22 mouse cellular contexts compared by ENCODE assay signal in the genomic region with DNA sequence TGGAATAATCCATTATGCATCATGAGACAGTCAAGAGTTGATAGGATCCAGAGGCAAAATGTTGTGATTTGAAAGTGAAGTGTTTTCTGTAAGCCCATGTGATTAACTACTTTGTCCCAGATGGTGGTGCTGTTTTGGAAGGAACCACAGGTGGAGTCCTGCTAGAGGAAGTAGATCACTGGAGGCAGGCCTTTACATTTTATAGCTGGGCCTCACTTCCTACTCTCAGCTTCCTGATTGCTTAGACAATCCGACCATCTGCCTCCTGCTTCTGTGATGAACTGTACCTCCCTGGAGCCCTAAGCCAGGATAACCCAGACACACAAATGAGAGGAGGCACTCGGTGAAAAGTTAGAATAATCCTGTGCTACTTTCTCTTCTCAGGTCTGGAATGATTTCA. TPM values are rescaled to one million over a fixed set of nuclear protein-coding genes. Genes with fewer than 3 reads are reported as not detected.
DNase-seq lines count a peak whose midpoint lies in the region; ATAC-seq and TF ChIP-seq lines count a peak whose summit lies in the region.
"Had no signal": no experiment of that assay in that cellular context is flagged by ENCODE, and none has a peak within 500 bp of the region (broad histone marks: within the 10 kb centered on the region; RNA-seq: fewer than 3 reads in every experiment).

No protein-coding gene starts in this region.

- ATAC-seq in liver, postnatal 0 days, result no peak
- ATAC-seq in liver, embryonic 11.5 days (replicated peaks; ENCODE audit: low FRiP score), result no peak
- peak; percentile 96 for ATAC-seq in granulocyte monocyte progenitor cell, adult 5-6 weeks (replicated peaks; ENCODE audit: poor library complexity, severe bottlenecking)
- ATAC-seq: forebrain, embryonic 15.5 days; midbrain, embryonic 13.5 days had no signal

- TF ChIP-seq EP300 in liver, postnatal 0 days (IDR thresholded peaks at IDR 0.05; ENCODE audit: low read depth), result no peak

- 0 out of 2 replicates have a peak overlapping the region, but pooled peaks have one; percentile 11 for H3K27ac ChIP-seq in liver, postnatal 0 days (ENCODE audit: low read depth)
- no peak overlapping the region for H3K27ac ChIP-seq in liver, embryonic 11.5 days (ENCODE audit: low read depth, low read length)
- H3K27ac ChIP-seq: forebrain, embryonic 15.5 days; heart, embryonic 13.5 days; hindbrain, embryonic 12.5 days; limb, embryonic 12.5 days; midbrain, embryonic 13.5 days had no signal

- 45% methylated on average over 2 of the region's 2 CpGs for WGBS in liver, postnatal 0 days (ENCODE audit: insufficient replicate concordance)
- 47% methylated on average over 2 of the region's 2 CpGs for WGBS in liver, embryonic 11.5 days

- peak; percentile 33; the same call in 1 of the 2 replicates for TF ChIP-seq CTCF in liver, postnatal 0 days (IDR thresholded peaks at IDR 0.05; ENCODE audit: low read depth)

- H3K9ac ChIP-seq in liver, postnatal 0 days (replicated peaks), result no peak overlapping the region
- H3K9ac ChIP-seq in liver, embryonic 11.5 days (ENCODE audit: low read depth, low read length), result no peak overlapping the region
- H3K9ac ChIP-seq: forebrain, embryonic 15.5 days; heart, embryonic 13.5 days; hindbrain, embryonic 12.5 days; limb, embryonic 12.5 days; midbrain, embryonic 13.5 days had no signal

- H3K9me3 ChIP-seq in liver, postnatal 0 days (ENCODE audit: low read length), result no peaks in the 10 kb centered on the region
- no peaks in the 10 kb centered on the region for H3K9me3 ChIP-seq in liver, embryonic 11.5 days (ENCODE audit: control insufficient read depth, low read length)
- H3K9me3 ChIP-seq: forebrain, embryonic 15.5 days; heart, embryonic 13.5 days; hindbrain, embryonic 12.5 days; limb, embryonic 12.5 days; midbrain, embryonic 13.5 days had no signal

- DNase-seq in liver, postnatal 0 days, result no peak
- no peak for DNase-seq in liver, embryonic 11.5 days (ENCODE audit: low spot score)
- DNase-seq in MEL-GATA-1-ER (ENCODE audit: extremely low read depth, low read depth), result peak; percentile 41
- DNase-seq in splenic B cell, adult 2 months (ENCODE audit: low read depth, low spot score), result peak; percentile 61
- DNase-seq in kidney, postnatal 14 days, result no peak
- DNase-seq in cerebellum, adult 9-11 months, result no peak
- DNase-seq in gastrocnemius, postnatal 4 days (ENCODE audit: low spot score in 2 of 2), result no peak
- DNase-seq: cerebellum, postnatal 14 days; gastrocnemius, postnatal 25 days; kidney, adult 11 months; kidney, postnatal 4 days; layer of hippocampus, postnatal 36 days; lung, adult 18-20 months; lung, postnatal 36 days; thymus, adult 2 months had no signal

- no peak overlapping the region for H3K4me3 ChIP-seq in liver, postnatal 0 days (ENCODE audit: low read depth, low read length)
- H3K4me3 ChIP-seq in liver, embryonic 11.5 days (ENCODE audit: low read depth, low read length), result no peak overlapping the region
- H3K4me3 ChIP-seq: erythroblast, embryonic 14.5 days; forebrain, embryonic 15.5 days; heart, embryonic 13.5 days; hindbrain, embryonic 12.5 days; limb, embryonic 12.5 days; midbrain, embryonic 13.5 days had no signal

- no peak overlapping the region for H3K4me2 ChIP-seq in liver, postnatal 0 days (ENCODE audit: low read depth, low read length)
- H3K4me2 ChIP-seq in liver, embryonic 11.5 days, result no peak overlapping the region
- H3K4me2 ChIP-seq: forebrain, embryonic 15.5 days; heart, embryonic 13.5 days; hindbrain, embryonic 12.5 days; limb, embryonic 12.5 days; midbrain, embryonic 13.5 days had no signal

- H3K27me3 ChIP-seq in liver, postnatal 0 days (ENCODE audit: insufficient read depth, low read length), result no peaks in the 10 kb centered on the region
- H3K27me3 ChIP-seq in liver, embryonic 11.5 days (replicated peaks; ENCODE audit: control insufficient read depth, insufficient read depth, low read length), result no peaks in the 10 kb centered on the region
- no peaks in the 10 kb centered on the region for H3K27me3 ChIP-seq in splenic B cell, adult 2 months (ENCODE audit: control insufficient read depth, insufficient read depth, low read length, poor library complexity, severe bottlenecking)
- H3K27me3 ChIP-seq: forebrain, embryonic 15.5 days; heart, embryonic 13.5 days; hindbrain, embryonic 12.5 days; limb, embryonic 12.5 days; midbrain, embryonic 13.5 days had no signal

- H3K36me3 ChIP-seq in liver, postnatal 0 days (replicated peaks; ENCODE audit: insufficient read depth, low read length), result no peaks in the 10 kb centered on the region
- H3K36me3 ChIP-seq in liver, embryonic 11.5 days (ENCODE audit: control insufficient read depth, insufficient read depth, low read length), result no peaks in the 10 kb centered on the region
- no peaks in the 10 kb centered on the region for H3K36me3 ChIP-seq in splenic B cell, adult 2 months (ENCODE audit: control insufficient read depth, insufficient read depth, low read length, poor library complexity, severe bottlenecking)
- H3K36me3 ChIP-seq: forebrain, embryonic 15.5 days; heart, embryonic 13.5 days; hindbrain, embryonic 12.5 days; limb, embryonic 12.5 days; midbrain, embryonic 13.5 days had no signal

- no peaks in the 10 kb centered on the region for H3K4me1 ChIP-seq in liver, postnatal 0 days (ENCODE audit: insufficient read depth)
- peaks cover 5% of the 10 kb centered on the region for H3K4me1 ChIP-seq in liver, embryonic 11.5 days (replicated peaks; ENCODE audit: control insufficient read depth, insufficient read depth, low read length)
- H3K4me1 ChIP-seq: forebrain, embryonic 15.5 days; heart, embryonic 13.5 days; hindbrain, embryonic 12.5 days; limb, embryonic 12.5 days; midbrain, embryonic 13.5 days had no signal

RNA-seq across cellular contexts. Expression of a gene that starts 6.7 kb away (rescaled TPM):
- 13.2 and 15.5 TPM in 2 replicates for polyA plus RNA-seq in liver, postnatal 0 days (2015; fragmentation: Nextera tagmentation; extraction: Ambion mirVana)
- 44.7 and 45.1 TPM in 2 replicates for polyA plus RNA-seq in liver, embryonic 11.5 days (2014; fragmentation: Nextera tagmentation; extraction: Ambion mirVana)
- 22.6 and 29.8 TPM in 2 replicates for total RNA-seq in granulocyte monocyte progenitor cell, adult 5-6 weeks (2014; fragmentation: Nextera tagmentation)
- 24.1 and 58.0 TPM in 2 replicates for total RNA-seq in granulocyte monocyte progenitor cell, adult 5-6 weeks (2017)
- total RNA-seq in gastrocnemius, postnatal 4 days (2021), result 10 to 100 TPM; 27.7 to 28.0 TPM

RNA-seq across cellular contexts. Expression of a gene that starts 32.2 kb away (rescaled TPM):
- polyA plus RNA-seq in liver, postnatal 0 days (2015; fragmentation: Nextera tagmentation; extraction: Ambion mirVana), result 10.9 and 12.6 TPM in 2 replicates
- 12.4 and 12.5 TPM in 2 replicates for polyA plus RNA-seq in liver, embryonic 11.5 days (2014; fragmentation: Nextera tagmentation; extraction: Ambion mirVana)
- 6.6 and 14.9 TPM in 2 replicates for total RNA-seq in granulocyte monocyte progenitor cell, adult 5-6 weeks (2014; fragmentation: Nextera tagmentation)
- total RNA-seq in granulocyte monocyte progenitor cell, adult 5-6 weeks (2017), result 2.0 and 15.9 TPM in 2 replicates
- total RNA-seq in gastrocnemius, postnatal 4 days (2021), result 1 to 10 TPM; 5.6 to 5.9 TPM
- polyA plus RNA-seq: erythroblast, embryonic 14.5 days had no signal

RNA-seq across cellular contexts. Expression of a gene that starts 32.3 kb away (rescaled TPM):
- 87.5 and 93.7 TPM in 2 replicates for polyA plus RNA-seq in liver, postnatal 0 days (2015; fragmentation: Nextera tagmentation; extraction: Ambion mirVana)
- 86.8 and 92.2 TPM in 2 replicates for polyA plus RNA-seq in liver, embryonic 11.5 days (2014; fragmentation: Nextera tagmentation; extraction: Ambion mirVana)
- total RNA-seq in granulocyte monocyte progenitor cell, adult 5-6 weeks (2014; fragmentation: Nextera tagmentation), result 139 and 152 TPM in 2 replicates
- 208 and 230 TPM in 2 replicates for total RNA-seq in granulocyte monocyte progenitor cell, adult 5-6 weeks (2017)
- 10 to 100 TPM; 39.9 to 42.2 TPM for total RNA-seq in gastrocnemius, postnatal 4 days (2021)

RNA-seq across cellular contexts. Expression of a gene that starts 49.1 kb away (rescaled TPM):
- 18.2 and 19.5 TPM in 2 replicates for polyA plus RNA-seq in liver, postnatal 0 days (2015; fragmentation: Nextera tagmentation; extraction: Ambion mirVana)
- polyA plus RNA-seq in liver, embryonic 11.5 days (2014; fragmentation: Nextera tagmentation; extraction: Ambion mirVana), result 53.3 and 56.5 TPM in 2 replicates
- total RNA-seq in granulocyte monocyte progenitor cell, adult 5-6 weeks (2014; fragmentation: Nextera tagmentation), result 15.9 and 28.7 TPM in 2 replicates
- total RNA-seq in granulocyte monocyte progenitor cell, adult 5-6 weeks (2017), result 18.8 and 20.1 TPM in 2 replicates
- 1 to 10 TPM; 4.8 TPM for total RNA-seq in gastrocnemius, postnatal 4 days (2021)

Comparison
In these comparisons a context has a peak if more than half of its experiments do, and no peak if none do; other contexts are left out.
1. DNase-seq: peak in MEL-GATA-1-ER (single experiment) and splenic B cell, adult 2 months (single experiment); none in liver, postnatal 0 days (single experiment), liver, embryonic 11.5 days (single experiment), kidney, postnatal 14 days (single experiment), cerebellum, adult 9-11 months (single experiment) and gastrocnemius, postnatal 4 days (0 of 2).